In the genomic region with DNA sequence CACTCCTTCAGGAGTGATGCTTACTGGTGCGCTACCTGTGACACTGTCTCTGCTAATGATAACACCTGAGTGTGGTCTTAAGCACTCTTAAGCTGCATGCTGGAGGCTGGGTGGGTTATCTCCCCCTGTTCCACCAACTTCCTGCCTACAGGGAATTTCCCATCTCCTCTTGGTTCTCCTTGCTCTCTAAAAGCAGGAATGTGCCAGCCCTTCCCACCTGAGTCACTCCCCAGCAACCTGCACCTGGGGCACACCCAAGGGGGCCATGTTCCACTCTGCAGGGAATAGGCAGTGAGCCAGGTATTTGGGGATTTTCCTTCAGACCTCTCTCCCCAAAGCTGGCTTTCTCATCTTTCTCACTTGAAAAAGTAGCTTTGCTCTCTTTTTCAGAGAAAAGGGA, we compare ENCODE assay signal across 31 mouse cellular contexts. TPM values are rescaled to one million over a fixed set of nuclear protein-coding genes. Genes with fewer than 3 reads are reported as not detected.
DNase-seq lines count a peak whose midpoint lies in the region; ATAC-seq and TF ChIP-seq lines count a peak whose summit lies in the region.
"Had no signal": no experiment of that assay in that cellular context is flagged by ENCODE, and none has a peak within 500 bp of the region (broad histone marks: within the 10 kb centered on the region; RNA-seq: fewer than 3 reads in every experiment).

No protein-coding gene starts in this region.

- H3K4me1 ChIP-seq in embryonic facial prominence, embryonic 14.5 days (ENCODE audit: control insufficient read depth, insufficient read depth, low read length): peaks cover 5% of the 10 kb centered on the region; the same call in 1 of the 2 replicates
- peaks cover 16% of the 10 kb centered on the region for H3K4me1 ChIP-seq in embryonic facial prominence, embryonic 10.5 days
- H3K4me1 ChIP-seq in lung, embryonic 16.5 days (replicated peaks; ENCODE audit: control insufficient read depth, insufficient read depth, low read length): peaks cover 26% of the 10 kb centered on the region
- no peaks in the 10 kb centered on the region for H3K4me1 ChIP-seq in stomach, postnatal 0 days (replicated peaks; ENCODE audit: control insufficient read depth, insufficient read depth)
- H3K4me1 ChIP-seq: neural tube, embryonic 15.5 days had no signal

- H3K9ac ChIP-seq in embryonic facial prominence, embryonic 14.5 days (ENCODE audit: low read depth, low read length): no peak overlapping the region
- no peak overlapping the region for H3K9ac ChIP-seq in lung, embryonic 16.5 days (ENCODE audit: low read length)
- H3K9ac ChIP-seq in stomach, postnatal 0 days (ENCODE audit: low read length): no peak overlapping the region
- H3K9ac ChIP-seq: forebrain, embryonic 13.5 days; hindbrain, embryonic 12.5 days; intestine, embryonic 15.5 days; limb, embryonic 12.5 days; neural tube, embryonic 15.5 days had no signal

- TF ChIP-seq CTCF in stomach, postnatal 0 days (IDR thresholded peaks at IDR 0.05; ENCODE audit: low read depth): no peak
- TF ChIP-seq CTCF in layer of hippocampus, adult 2 months (conservative IDR thresholded peaks at IDR 0.05): no peak

- no peaks in the 10 kb centered on the region for H3K36me3 ChIP-seq in embryonic facial prominence, embryonic 14.5 days (ENCODE audit: control insufficient read depth, insufficient read depth, low read length)
- no peaks in the 10 kb centered on the region for H3K36me3 ChIP-seq in embryonic facial prominence, embryonic 10.5 days (replicated peaks)
- no peaks in the 10 kb centered on the region for H3K36me3 ChIP-seq in lung, embryonic 16.5 days (ENCODE audit: control insufficient read depth, insufficient read depth, low read length)
- H3K36me3 ChIP-seq in stomach, postnatal 0 days (ENCODE audit: control insufficient read depth, insufficient read depth, low read length): no peaks in the 10 kb centered on the region
- H3K36me3 ChIP-seq: G1E; hindbrain, embryonic 12.5 days; intestine, embryonic 15.5 days; limb, embryonic 12.5 days; neural tube, embryonic 15.5 days had no signal

- no peak overlapping the region for H3K27ac ChIP-seq in embryonic facial prominence, embryonic 14.5 days (replicated peaks; ENCODE audit: low read depth, low read length)
- no peak overlapping the region for H3K27ac ChIP-seq in embryonic facial prominence, embryonic 10.5 days (replicated peaks)
- no peak overlapping the region for H3K27ac ChIP-seq in lung, embryonic 16.5 days (ENCODE audit: low read length)
- peak overlapping the region; percentile 77 for H3K27ac ChIP-seq in stomach, postnatal 0 days (replicated peaks)
- H3K27ac ChIP-seq in layer of hippocampus, adult 2 months: no peak overlapping the region
- H3K27ac ChIP-seq: forebrain, embryonic 13.5 days; hindbrain, embryonic 12.5 days; hindbrain, postnatal 0 days; left cerebral cortex, adult 2 months; limb, embryonic 12.5 days; neural tube, embryonic 15.5 days had no signal

- ATAC-seq in embryonic facial prominence, embryonic 14.5 days (ENCODE audit: low read depth): peak; percentile 56; the same call in 1 of the 2 replicates
- ATAC-seq in lung, embryonic 16.5 days (ENCODE audit: low read depth): 0 out of 2 replicates have a peak, but pooled peaks have one; percentile 31
- ATAC-seq in stomach, postnatal 0 days (ENCODE audit: low FRiP score, low TSS enrichment): peak; percentile 39; the same call in 1 of the 2 replicates
- ATAC-seq: forebrain, embryonic 13.5 days; hindbrain, postnatal 0 days had no signal

- no peak for TF ChIP-seq EP300 in stomach, postnatal 0 days (optimal IDR thresholded peaks at IDR 0.05)

- 93% methylated on average over 1 of the region's 1 CpGs for WGBS in embryonic facial prominence, embryonic 14.5 days
- 95% methylated on average over 1 of the region's 1 CpGs for WGBS in embryonic facial prominence, embryonic 10.5 days
- WGBS in lung, embryonic 16.5 days: 55% methylated on average over 1 of the region's 1 CpGs
- 82% methylated on average over 1 of the region's 1 CpGs for WGBS in stomach, postnatal 0 days

- H3K4me3 ChIP-seq in embryonic facial prominence, embryonic 14.5 days (ENCODE audit: low read depth, low read length): no peak overlapping the region
- H3K4me3 ChIP-seq in embryonic facial prominence, embryonic 10.5 days: no peak overlapping the region
- H3K4me3 ChIP-seq in lung, embryonic 16.5 days (ENCODE audit: low read length): no peak overlapping the region
- no peak overlapping the region for H3K4me3 ChIP-seq in stomach, postnatal 0 days (ENCODE audit: low read depth, low read length)
- H3K4me3 ChIP-seq in layer of hippocampus, adult 2 months: no peak overlapping the region
- H3K4me3 ChIP-seq: forebrain, embryonic 13.5 days; hindbrain, embryonic 12.5 days; intestine, embryonic 15.5 days; left cerebral cortex, adult 2 months; limb, embryonic 12.5 days; neural tube, embryonic 15.5 days had no signal

- H3K9me3 ChIP-seq in embryonic facial prominence, embryonic 14.5 days (ENCODE audit: control insufficient read depth, low read length): no peaks in the 10 kb centered on the region
- no peaks in the 10 kb centered on the region for H3K9me3 ChIP-seq in embryonic facial prominence, embryonic 10.5 days
- H3K9me3 ChIP-seq in lung, embryonic 16.5 days (ENCODE audit: control insufficient read depth, low read length): no peaks in the 10 kb centered on the region
- H3K9me3 ChIP-seq in stomach, postnatal 0 days (ENCODE audit: control insufficient read depth, low read length): no peaks in the 10 kb centered on the region
- H3K9me3 ChIP-seq: forebrain, embryonic 13.5 days; G1E; hindbrain, embryonic 12.5 days; intestine, embryonic 15.5 days; limb, embryonic 12.5 days; neural tube, embryonic 15.5 days had no signal

- no peak overlapping the region for H3K4me2 ChIP-seq in embryonic facial prominence, embryonic 14.5 days (ENCODE audit: low read depth, low read length)
- no peak overlapping the region for H3K4me2 ChIP-seq in lung, embryonic 16.5 days (ENCODE audit: low read depth, low read length)
- H3K4me2 ChIP-seq in stomach, postnatal 0 days (replicated peaks; ENCODE audit: low read depth): no peak overlapping the region
- H3K4me2 ChIP-seq: forebrain, embryonic 13.5 days; heart, embryonic 11.5 days; hindbrain, embryonic 12.5 days; intestine, embryonic 15.5 days; limb, embryonic 12.5 days; liver, embryonic 11.5 days; neural tube, embryonic 15.5 days had no signal

- DNase-seq in embryonic facial prominence, embryonic 14.5 days (ENCODE audit: low spot score): peak; percentile 69
- no peak for DNase-seq in embryonic facial prominence, embryonic 10.5 days (ENCODE audit: low spot score)
- no peak for DNase-seq in lung, postnatal 36 days
- DNase-seq in urinary bladder, postnatal 14 days (ENCODE audit: low spot score): peak; percentile 37
- no peak for DNase-seq in urinary bladder, adult 18-20 months (ENCODE audit: low spot score in 2 of 2)
- peak; percentile 58 for DNase-seq in stomach, postnatal 0 days (ENCODE audit: low spot score)
- DNase-seq in layer of hippocampus, adult 2 months (ENCODE audit: low spot score in 2 of 2): no peak
- DNase-seq: adrenal gland, postnatal 10 days; cerebellum, adult 8-10 months; gastrocnemius, postnatal 14 days; heart, postnatal 36 days; kidney, adult 8-10 months; kidney, postnatal 25 days; midbrain, embryonic 14.5 days; right cerebral cortex, adult 18-20 months; spleen, adult 18-20 months; thymus, adult 18-20 months; thymus, postnatal 25 days had no signal

- no peaks in the 10 kb centered on the region for H3K27me3 ChIP-seq in embryonic facial prominence, embryonic 14.5 days (replicated peaks; ENCODE audit: control insufficient read depth, insufficient read depth, low read length)
- no peaks in the 10 kb centered on the region for H3K27me3 ChIP-seq in embryonic facial prominence, embryonic 10.5 days (replicated peaks; ENCODE audit: low read depth, poor library complexity, severe bottlenecking)
- H3K27me3 ChIP-seq in lung, embryonic 16.5 days (ENCODE audit: control insufficient read depth, insufficient read depth, low read depth, low read length): no peaks in the 10 kb centered on the region
- no peaks in the 10 kb centered on the region for H3K27me3 ChIP-seq in stomach, postnatal 0 days (ENCODE audit: control insufficient read depth, insufficient read depth, low read length)
- H3K27me3 ChIP-seq: forebrain, embryonic 13.5 days; hindbrain, embryonic 12.5 days; intestine, embryonic 15.5 days; neural tube, embryonic 15.5 days had no signal

RNA-seq across cellular contexts. Expression of a gene that starts 50.0 kb away (rescaled TPM):
- polyA plus RNA-seq in embryonic facial prominence, embryonic 14.5 days (2014; fragmentation: Nextera tagmentation; extraction: Ambion mirVana): 9.9 and 10.8 TPM in 2 replicates
- 3.6 and 4.4 TPM in 2 replicates for polyA plus RNA-seq in embryonic facial prominence, embryonic 10.5 days (2016; fragmentation: Nextera tagmentation; extraction: Ambion mirVana)
- polyA plus RNA-seq in lung, embryonic 16.5 days (2015; fragmentation: Nextera tagmentation; extraction: Ambion mirVana): 8.0 and 8.8 TPM in 2 replicates
- polyA plus RNA-seq in stomach, postnatal 0 days (2015; fragmentation: Nextera tagmentation; extraction: Ambion mirVana): 49.0 and 55.2 TPM in 2 replicates
- total RNA-seq in layer of hippocampus, adult 2 months (2021): 1 to 10 TPM; 2.0 to 2.1 TPM
- total RNA-seq: granulocyte monocyte progenitor cell, adult 5-6 weeks; monocyte, adult 5-6 weeks had no signal
- polyA plus RNA-seq: G1E had no signal

Comparison
In these comparisons a context has a peak if more than half of its experiments do, and no peak if none do; other contexts are left out.
1. DNase-seq: peak in embryonic facial prominence, embryonic 14.5 days (single experiment), urinary bladder, postnatal 14 days (single experiment) and stomach, postnatal 0 days (single experiment); none in embryonic facial prominence, embryonic 10.5 days (single experiment), lung, postnatal 36 days (single experiment), urinary bladder, adult 18-20 months (0 of 2) and layer of hippocampus, adult 2 months (0 of 2).
2. Peak in every context shown above with its lines, with median percentiles within 50 percentile points of each other: ATAC-seq.